Mouse (Mus musculus) kidney, embryonic 14.5 days (tissue): ENCODE measurements at regions not wholly inside any gene's neighbourhood (a gene's known extent, or its start where the extent isn't known, plus 50 kb on each side); places are given as distances from the start of the nearest gene placed in this dataset.

Experiments used
- ATAC-seq: fragments of 200-750 bp; cut with Nextera tagmentation; 2 replicates; pipeline ENCODE4 v1.8.0; 2017; ENCODE audit warnings: moderate number of reproducible peaks, mild to moderate bottlenecking, moderate TSS enrichment, moderate library complexity; ENCODE audit not compliant: low FRiP score, low TSS enrichment
- H3K27ac ChIP-seq: fragments of 300-500 bp; sonication (generic); 2 replicates; pipeline ENCODE4 v1.5.1; 2014; ENCODE audit warnings: low read depth, mild to moderate bottlenecking, low read length, moderate library complexity, mixed read lengths
- H3K27me3 ChIP-seq: fragments of 300-500 bp; sonication (generic); 2 replicates; pipeline ENCODE4 v1.6.1; 2014; ENCODE audit warnings: mild to moderate bottlenecking, low read length; ENCODE audit not compliant: control insufficient read depth, insufficient read depth
- H3K36me3 ChIP-seq: fragments of 300-500 bp; sonication (generic); 2 replicates; pipeline ENCODE4 v1.6.1; 2014; ENCODE audit warnings: low read length, mixed read lengths; ENCODE audit not compliant: control insufficient read depth, insufficient read depth
- H3K4me1 ChIP-seq: fragments of 300-500 bp; sonication (generic); 2 replicates; pipeline ENCODE4 v1.6.1; 2014; ENCODE audit warnings: low read length, mixed read lengths; ENCODE audit not compliant: control insufficient read depth, insufficient read depth
- H3K4me2 ChIP-seq: fragments of 300-500 bp; sonication (generic); replicated peaks from 2 replicates; pipeline ENCODE4 v1.6.1; 2014; ENCODE audit warnings: low read depth, mild to moderate bottlenecking, low read length
- H3K4me3 ChIP-seq: fragments of 300-500 bp; sonication (generic); 2 replicates; pipeline ENCODE4 v1.5.1; 2014; ENCODE audit warnings: mild to moderate bottlenecking, low read length
- H3K9ac ChIP-seq: fragments of 300-500 bp; sonication (generic); 2 replicates; pipeline ENCODE4 v1.6.1; 2014; ENCODE audit warnings: low read depth, mild to moderate bottlenecking, low read length, moderate library complexity
- H3K9me3 ChIP-seq: fragments of 300-500 bp; sonication (generic); 2 replicates; pipeline ENCODE4 v1.6.1; 2016; ENCODE audit warnings: low read length; ENCODE audit not compliant: control insufficient read depth
- WGBS: fragments of 180-500 bp; shearing (Covaris S2); extraction: QIAGEN DNeasy Blood & Tissue Kit; methylation state at CpG from one replicate; pipeline ENCODE4 v1.1.7; 2014; 5-methylcytosine and 5-hydroxymethylcytosine counted together

DNA sequence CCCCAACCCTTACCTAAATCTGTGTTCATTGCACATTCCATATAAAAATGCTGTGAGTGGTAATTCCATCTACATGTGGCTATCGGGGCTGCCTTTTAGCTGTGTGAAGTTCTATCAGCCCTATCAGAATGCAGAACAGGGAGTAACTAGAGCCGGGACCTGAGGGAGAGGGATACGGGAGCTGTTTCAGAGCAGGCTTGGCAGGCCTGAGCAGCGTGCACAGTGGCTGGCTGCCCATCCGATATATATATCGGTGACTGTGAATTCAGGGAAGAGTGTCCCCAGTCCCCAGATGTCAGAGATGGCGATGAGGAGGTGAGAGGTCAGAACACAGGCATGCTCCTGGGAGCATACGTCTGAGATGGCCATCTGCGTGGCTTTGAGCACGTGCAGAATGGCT is 79.0 kb downstream of the Arl4c start:
- H3K36me3 ChIP-seq, result no peaks in the 10 kb centered on the region
- no peak overlapping the region for H3K4me3 ChIP-seq
- H3K27ac ChIP-seq, result no peak overlapping the region
- no peak for ATAC-seq
- no peaks in the 10 kb centered on the region for H3K27me3 ChIP-seq
- no peaks in the 10 kb centered on the region for H3K9me3 ChIP-seq
- 61% methylated on average over 10 of the region's 10 CpGs for WGBS
- H3K4me1 ChIP-seq, result no peaks in the 10 kb centered on the region
- no peak overlapping the region for H3K4me2 ChIP-seq
- H3K9ac ChIP-seq, result no peak overlapping the region

GRCm38 (mm10) chr1:88622356-88622755 is 79.7 kb downstream of the Arl4c start:
- Histone ChIP-seq H3K4me1 (no peaks in the 10 kb centered on the region), H3K27ac (no peak overlapping the region), H3K27me3 (no peaks in the 10 kb centered on the region), H3K36me3 (no peaks in the 10 kb centered on the region), H3K4me3 (no peak overlapping the region), H3K9me3 (no peaks in the 10 kb centered on the region), H3K4me2 (no peak overlapping the region), H3K9ac (no peak overlapping the region)
- 88% methylated on average over 6 of the region's 6 CpGs for WGBS
- no peak for ATAC-seq

GRCm38 (mm10) chr1:88621214-88621613 is 80.8 kb downstream of the Arl4c start:
- no peak overlapping the region for H3K4me3 ChIP-seq
- H3K36me3 ChIP-seq, result no peaks in the 10 kb centered on the region
- WGBS, result 72% methylated on average over 2 of the region's 2 CpGs
- no peak overlapping the region for H3K9ac ChIP-seq
- H3K27me3 ChIP-seq, result no peaks in the 10 kb centered on the region
- H3K4me1 ChIP-seq, result no peaks in the 10 kb centered on the region
- no peak overlapping the region for H3K4me2 ChIP-seq
- H3K9me3 ChIP-seq, result no peaks in the 10 kb centered on the region
- H3K27ac ChIP-seq, result no peak overlapping the region
- ATAC-seq, result no peak

DNA sequence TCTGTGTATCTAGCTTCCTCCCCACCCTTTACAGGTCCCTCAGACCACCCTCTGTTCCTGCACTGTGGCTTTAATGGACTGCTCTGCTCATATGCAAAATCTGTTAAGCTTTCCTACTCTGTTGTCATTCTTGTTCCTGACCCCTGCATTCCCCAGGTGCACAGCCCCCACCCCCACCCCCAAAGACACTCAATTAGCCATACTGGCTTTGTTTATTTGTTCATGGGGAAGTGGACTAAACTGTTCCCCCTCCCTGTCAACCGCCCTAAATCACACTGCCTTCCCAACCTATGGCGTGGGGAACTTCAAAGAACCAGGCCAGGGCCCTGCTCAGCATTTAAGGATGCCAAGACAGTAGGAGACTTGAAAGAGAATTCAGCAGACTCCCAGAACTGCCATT is 89.0 kb downstream of the Arl4c start:
- H3K36me3 ChIP-seq, result no peaks in the 10 kb centered on the region
- H3K9ac ChIP-seq, result no peak overlapping the region
- H3K4me1 ChIP-seq, result peaks cover 19% of the 10 kb centered on the region
- H3K27me3 ChIP-seq, result no peaks in the 10 kb centered on the region
- peak overlapping the region; percentile 62; the same call in 1 of the 2 replicates for H3K27ac ChIP-seq
- H3K4me2 ChIP-seq, result no peak overlapping the region
- 9% methylated on average over 2 of the region's 2 CpGs for WGBS
- peak; percentile 83 for ATAC-seq
- H3K4me3 ChIP-seq, result no peak overlapping the region
- H3K9me3 ChIP-seq, result no peaks in the 10 kb centered on the region

DNA sequence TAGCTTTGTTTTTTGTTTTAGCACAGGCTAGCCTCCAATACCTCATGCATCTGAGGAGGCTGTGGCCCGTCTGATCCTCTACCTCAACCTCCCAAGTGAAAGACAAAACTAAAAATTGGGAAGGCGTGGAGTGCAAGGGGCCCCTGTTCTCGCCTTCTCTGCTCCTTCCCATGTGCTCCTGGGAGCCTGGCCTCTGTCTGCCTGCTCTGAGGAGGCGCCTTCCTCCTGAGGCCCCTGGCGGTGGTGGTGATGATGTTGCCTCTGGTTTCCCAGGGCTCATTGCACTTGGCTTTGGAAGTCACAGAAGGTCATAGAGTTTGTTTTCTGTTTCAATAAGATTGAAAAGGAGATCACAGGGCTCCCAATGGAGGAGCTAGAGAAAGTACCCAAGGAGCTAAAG is 90.8 kb downstream of the Arl4c start:
- Histone ChIP-seq H3K9ac (no peak overlapping the region), H3K27me3 (no peaks in the 10 kb centered on the region), H3K27ac (no peak overlapping the region), H3K4me1 (peaks cover 21% of the 10 kb centered on the region), H3K4me2 (no peak overlapping the region), H3K4me3 (no peak overlapping the region), H3K36me3 (no peaks in the 10 kb centered on the region), H3K9me3 (no peaks in the 10 kb centered on the region)
- WGBS, result 48% methylated on average over 5 of the region's 5 CpGs
- ATAC-seq, result no peak

- H3K27ac ChIP-seq, result no peak overlapping the region
- H3K9me3 ChIP-seq, result no peaks in the 10 kb centered on the region
- no peak overlapping the region for H3K4me2 ChIP-seq
- H3K4me3 ChIP-seq, result no peak overlapping the region
- no peak overlapping the region for H3K9ac ChIP-seq
- no peaks in the 10 kb centered on the region for H3K36me3 ChIP-seq
- no peak for ATAC-seq
- no peaks in the 10 kb centered on the region for H3K27me3 ChIP-seq
- WGBS, result 88% methylated on average over 9 of the region's 9 CpGs
- peaks cover 21% of the 10 kb centered on the region for H3K4me1 ChIP-seq
Observed at GRCm38 (mm10) chr1:88610810-88611209, 91.2 kb downstream of the Arl4c start.

- no peak overlapping the region for H3K4me3 ChIP-seq
- no peak overlapping the region for H3K4me2 ChIP-seq
- WGBS, result 49% methylated on average over 8 of the region's 8 CpGs
- H3K9me3 ChIP-seq, result no peaks in the 10 kb centered on the region
- H3K27me3 ChIP-seq, result no peaks in the 10 kb centered on the region
- no peak for ATAC-seq
- H3K27ac ChIP-seq, result no peak overlapping the region
- H3K4me1 ChIP-seq, result peaks cover 25% of the 10 kb centered on the region
- H3K36me3 ChIP-seq, result no peaks in the 10 kb centered on the region
- H3K9ac ChIP-seq, result no peak overlapping the region
Observed at GRCm38 (mm10) chr1:88608826-88609225, 93.2 kb downstream of the Arl4c start.

GRCm38 (mm10) chr1:88608236-88608635 is 93.8 kb downstream of the Arl4c start:
- no peaks in the 10 kb centered on the region for H3K27me3 ChIP-seq
- H3K4me2 ChIP-seq, result no peak overlapping the region
- no peak overlapping the region for H3K27ac ChIP-seq
- no peaks in the 10 kb centered on the region for H3K9me3 ChIP-seq
- no peaks in the 10 kb centered on the region for H3K36me3 ChIP-seq
- whole genome bisulfite sequencing, result 38% methylated on average over 8 of the region's 8 CpGs
- no peak overlapping the region for H3K4me3 ChIP-seq
- no peak for ATAC-seq
- peaks cover 20% of the 10 kb centered on the region for H3K4me1 ChIP-seq
- no peak overlapping the region for H3K9ac ChIP-seq

DNA sequence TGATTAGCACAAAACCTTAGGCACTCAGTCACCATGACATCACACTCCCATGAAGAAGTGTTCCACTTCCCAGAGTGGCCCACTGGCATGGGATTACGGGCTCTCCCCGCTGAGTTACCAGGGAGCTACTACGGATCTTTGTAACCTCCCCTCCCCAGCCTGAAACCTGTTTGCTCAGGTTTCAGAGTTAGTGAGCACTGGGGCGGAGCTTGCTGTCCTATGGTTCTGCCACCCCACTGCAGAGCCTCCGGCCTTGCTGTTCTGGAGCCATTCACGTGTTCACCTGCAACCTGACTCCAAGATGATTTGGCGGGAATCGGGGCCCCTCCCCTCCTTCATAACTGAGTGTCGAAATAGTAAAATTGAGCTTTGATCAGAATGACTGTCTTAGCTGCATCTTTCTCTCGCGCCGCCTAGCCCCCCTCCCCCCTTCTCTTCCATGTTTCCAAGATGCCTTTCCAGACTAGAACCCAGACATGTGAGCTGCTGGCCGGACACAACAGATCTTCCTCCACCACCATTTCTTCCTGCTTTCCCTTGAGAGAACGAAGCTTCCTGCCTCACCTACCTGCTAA is 95.8 kb upstream of the Glrp1 start:
- Histone ChIP-seq H3K4me1 (peaks cover 13% of the 10 kb centered on the region; the same call in 1 of the 2 replicates), H3K4me3 (no peak overlapping the region), H3K27me3 (no peaks in the 10 kb centered on the region), H3K9me3 (no peaks in the 10 kb centered on the region), H3K27ac (no peak overlapping the region), H3K4me2 (no peak overlapping the region), H3K9ac (no peak overlapping the region), H3K36me3 (no peaks in the 10 kb centered on the region)
- peak; percentile 82 for ATAC-seq
- 28% methylated on average over 14 of the region's 14 CpGs for WGBS
